ENCODE assay signal across 26 mouse cellular contexts in genomic region chr9:105878365-105879108, GRCm38 (mm10). TPM values are rescaled to one million over a fixed set of nuclear protein-coding genes. Genes with fewer than 3 reads are reported as not detected.
"Had no signal": no experiment of that assay in that cellular context is flagged by ENCODE, and none has a peak within 500 bp of the region (broad histone marks: within the 10 kb centered on the region; RNA-seq: fewer than 3 reads in every experiment).

No protein-coding gene starts in this region.

- ATAC-seq: hindbrain, postnatal 0 days; intestine, embryonic 16.5 days had no signal

- H3K9ac ChIP-seq: heart, embryonic 12.5 days; hindbrain, embryonic 13.5 days; hindbrain, embryonic 15.5 days; kidney, embryonic 15.5 days; limb, embryonic 12.5 days; liver, embryonic 13.5 days had no signal

- H3K4me2 ChIP-seq: heart, embryonic 12.5 days; hindbrain, embryonic 13.5 days; hindbrain, embryonic 15.5 days; kidney, embryonic 15.5 days; limb, embryonic 12.5 days; liver, embryonic 13.5 days had no signal

- H3K4me3 ChIP-seq: gastrocnemius, adult 2 months; heart, embryonic 10.5 days; heart, embryonic 12.5 days; hindbrain, embryonic 13.5 days; hindbrain, embryonic 15.5 days; kidney, embryonic 15.5 days; limb, embryonic 10.5 days; limb, embryonic 12.5 days; liver, embryonic 13.5 days had no signal

- DNase-seq: gastrocnemius, adult 2 months; gastrocnemius, postnatal 10 days; gastrocnemius, postnatal 25 days; heart, adult 18-20 months; heart, postnatal 10 days; heart, postnatal 36 days; kidney, adult 11 months; kidney, adult 2 months; kidney, adult 9 months; kidney, postnatal 14 days; kidney, postnatal 36 days; layer of hippocampus, adult 9-11 months; layer of hippocampus, postnatal 36 days; liver, embryonic 13.5 days had no signal

- H3K4me1 ChIP-seq: heart, embryonic 10.5 days; hindbrain, embryonic 13.5 days; hindbrain, embryonic 15.5 days; kidney, embryonic 15.5 days; limb, embryonic 10.5 days; limb, embryonic 12.5 days; liver, embryonic 13.5 days had no signal

- H3K36me3 ChIP-seq: heart, embryonic 10.5 days; heart, embryonic 12.5 days; hindbrain, embryonic 13.5 days; hindbrain, embryonic 15.5 days; kidney, embryonic 15.5 days; limb, embryonic 10.5 days; limb, embryonic 12.5 days; liver, embryonic 13.5 days had no signal

- H3K27me3 ChIP-seq: heart, embryonic 12.5 days; hindbrain, embryonic 13.5 days; hindbrain, embryonic 15.5 days; kidney, embryonic 15.5 days; limb, embryonic 12.5 days; liver, embryonic 13.5 days had no signal

- H3K27ac ChIP-seq: gastrocnemius, adult 2 months; heart, embryonic 10.5 days; hindbrain, embryonic 13.5 days; hindbrain, embryonic 15.5 days; hindbrain, postnatal 0 days; kidney, embryonic 15.5 days; kidney, postnatal 0 days; limb, embryonic 10.5 days; limb, embryonic 12.5 days; liver, embryonic 13.5 days had no signal

- H3K9me3 ChIP-seq: heart, embryonic 10.5 days; heart, embryonic 12.5 days; hindbrain, embryonic 13.5 days; hindbrain, embryonic 15.5 days; kidney, embryonic 15.5 days; limb, embryonic 10.5 days; limb, embryonic 12.5 days; liver, embryonic 13.5 days had no signal

RNA-seq across cellular contexts. Expression of gene Col6a6, which starts 50.6 kb away (rescaled TPM):
- total RNA-seq: granulocyte monocyte progenitor cell, adult 5-6 weeks; hematopoietic stem cell, adult 5-6 weeks had no signal
